ENCODE assay signal across 8 mouse cellular contexts in genomic region chr11:116130488-116131205, GRCm38 (mm10). TPM values are rescaled to one million over a fixed set of nuclear protein-coding genes. Genes with fewer than 3 reads are reported as not detected.
DNase-seq lines count a peak whose midpoint lies in the region; ATAC-seq and TF ChIP-seq lines count a peak whose summit lies in the region.

Gene Trim65 (minus strand): TSS chr11:116131128.

- H3K79me3 ChIP-seq in C2C12 (ENCODE audit: low read depth) = peaks cover under 1% of the 10 kb centered on the region

- H3K4me3 ChIP-seq in C2C12 (ENCODE audit: insufficient read depth, poor library complexity, severe bottlenecking) = peak within 1 kb of the TSS; percentile 45
- peak within 1 kb of the TSS; percentile 71 for H3K4me3 ChIP-seq in erythroblast, embryonic 14.5 days (replicated peaks)
- H3K4me3 ChIP-seq in heart, embryonic 12.5 days = peak within 1 kb of the TSS; percentile 66
- H3K4me3 ChIP-seq in kidney, postnatal 0 days (replicated peaks; ENCODE audit: low read depth, low read length) = peak within 1 kb of the TSS; percentile 47
- peak within 1 kb of the TSS; percentile 83 for H3K4me3 ChIP-seq in liver, adult 2 months (ENCODE audit: insufficient read depth, low read depth, low read length)

- peak within 1 kb of the TSS; percentile 92 for H3K27ac ChIP-seq in heart, embryonic 12.5 days (ENCODE audit: poor library complexity, severe bottlenecking)
- H3K27ac ChIP-seq in kidney, postnatal 0 days = peak within 1 kb of the TSS; percentile 91
- peak within 1 kb of the TSS; percentile 85 for H3K27ac ChIP-seq in liver, adult 2 months (replicated peaks; ENCODE audit: insufficient read depth, low read depth, low read length)

- peaks cover 57% of the 10 kb centered on the region for H3K4me1 ChIP-seq in erythroblast, embryonic 14.5 days (ENCODE audit: control insufficient read depth)
- H3K4me1 ChIP-seq in heart, embryonic 12.5 days (replicated peaks) = peaks cover 35% of the 10 kb centered on the region
- peaks cover 11% of the 10 kb centered on the region for H3K4me1 ChIP-seq in kidney, postnatal 0 days (replicated peaks; ENCODE audit: insufficient read depth, low read length)
- peaks cover 37% of the 10 kb centered on the region for H3K4me1 ChIP-seq in liver, adult 2 months (ENCODE audit: control insufficient read depth, insufficient read depth, low read length)

- peak; percentile 86 for ATAC-seq in heart, embryonic 12.5 days (ENCODE audit: insufficient number of reproducible peaks, low FRiP score)
- peak; percentile 80 for ATAC-seq in kidney, postnatal 0 days (replicated peaks; ENCODE audit: low FRiP score, low read depth)
- peak; percentile 84 for ATAC-seq in monocyte, adult 5-6 weeks (replicated peaks; ENCODE audit: insufficient number of reproducible peaks, low FRiP score, low TSS enrichment, poor library complexity, severe bottlenecking)

- peak within 1 kb of the TSS; percentile 86 for H3K9ac ChIP-seq in heart, embryonic 12.5 days
- peak within 1 kb of the TSS; percentile 59 for H3K9ac ChIP-seq in kidney, postnatal 0 days (ENCODE audit: low read depth, low read length)
- peak within 1 kb of the TSS; percentile 87 for H3K9ac ChIP-seq in liver, adult 2 months (ENCODE audit: low read depth, low read length)

- H3K27me3 ChIP-seq in C2C12 (ENCODE audit: control insufficient read depth, insufficient read depth, insufficient read length) = no peaks in the 10 kb centered on the region
- peaks cover 14% of the 10 kb centered on the region for H3K27me3 ChIP-seq in erythroblast, embryonic 14.5 days (ENCODE audit: control insufficient read depth)
- H3K27me3 ChIP-seq in heart, embryonic 12.5 days (replicated peaks) = no peaks in the 10 kb centered on the region
- H3K27me3 ChIP-seq in kidney, postnatal 0 days (ENCODE audit: insufficient read depth, low read length) = no peaks in the 10 kb centered on the region
- H3K27me3 ChIP-seq in liver, adult 2 months (ENCODE audit: control insufficient read depth, insufficient read depth, low read length) = no peaks in the 10 kb centered on the region

- peaks cover 24% of the 10 kb centered on the region for H3K79me2 ChIP-seq in C2C12 (ENCODE audit: control insufficient read depth, insufficient read depth)
- H3K79me2 ChIP-seq in liver, adult 2 months (ENCODE audit: control insufficient read depth, insufficient read depth, low read length) = peaks cover 8% of the 10 kb centered on the region; the same call in 1 of the 2 replicates

- H3ac ChIP-seq in C2C12 (ENCODE audit: control insufficient read depth, insufficient read length, low read depth) = peak within 1 kb of the TSS; percentile 75

- no peaks in the 10 kb centered on the region; the same call in 1 of the 2 replicates for H3K9me3 ChIP-seq in erythroblast, embryonic 14.5 days (ENCODE audit: control insufficient read depth, low read length)
- peaks cover under 1% of the 10 kb centered on the region; the same call in 1 of the 2 replicates for H3K9me3 ChIP-seq in heart, embryonic 12.5 days (replicated peaks)
- H3K9me3 ChIP-seq in kidney, postnatal 0 days (replicated peaks; ENCODE audit: low read length) = no peaks in the 10 kb centered on the region

- peak; percentile 50; the same call in 1 of the 2 replicates for TF ChIP-seq POLR2A in brain, embryonic 14.5 days (IDR thresholded peaks at IDR 0.05; ENCODE audit: borderline replicate concordance, extremely low read depth, insufficient read depth, insufficient read length, poor library complexity, severe bottlenecking)
- 0 out of 2 replicates have a peak, but pooled peaks have one; percentile 10 for TF ChIP-seq POLR2A in liver, adult 2 months (IDR thresholded peaks at IDR 0.05; ENCODE audit: extremely low read depth, insufficient read depth, low read length)

- DNase-seq in brain, embryonic 14.5 days (ENCODE audit: low read depth) = peak; percentile 95
- DNase-seq in kidney, postnatal 0 days (ENCODE audit: low spot score) = peak; percentile 95
- DNase-seq in liver, adult 2 months (ENCODE audit: extremely low read depth, low read depth, low spot score) = peak; percentile 81
- DNase-seq in spleen, postnatal 36 days (ENCODE audit: low spot score in 2 of 2) = peak; percentile 91

- peak within 1 kb of the TSS; percentile 69 for H3K4me2 ChIP-seq in heart, embryonic 12.5 days
- peak within 1 kb of the TSS; percentile 72 for H3K4me2 ChIP-seq in kidney, postnatal 0 days (ENCODE audit: low read length)

- peak; percentile 100 for TF ChIP-seq CTCF in C2C12 (IDR thresholded peaks at IDR 0.05; ENCODE audit: control insufficient read depth, insufficient read depth, insufficient read length)
- TF ChIP-seq CTCF in brain, embryonic 14.5 days (IDR thresholded peaks at IDR 0.05; ENCODE audit: borderline replicate concordance, extremely low read depth, insufficient read depth, insufficient read length) = peak; percentile 71
- peak; percentile 99 for TF ChIP-seq CTCF in kidney, postnatal 0 days (IDR thresholded peaks at IDR 0.05; ENCODE audit: low read depth)
- peak; percentile 91 for TF ChIP-seq CTCF in liver, adult 2 months (IDR thresholded peaks at IDR 0.05; ENCODE audit: low read depth, low read length)

- under 1% methylated on average over 69 of the region's 69 CpGs for WGBS in heart, embryonic 12.5 days
- under 1% methylated on average over 68 of the region's 69 CpGs for WGBS in kidney, postnatal 0 days
- 1% methylated on average over 69 of the region's 69 CpGs for WGBS in liver, adult 2 months

- peaks cover 51% of the 10 kb centered on the region for H3K36me3 ChIP-seq in C2C12 (ENCODE audit: control insufficient read depth, insufficient read depth)
- peaks cover 49% of the 10 kb centered on the region for H3K36me3 ChIP-seq in erythroblast, embryonic 14.5 days (ENCODE audit: control insufficient read depth)
- peaks cover 49% of the 10 kb centered on the region for H3K36me3 ChIP-seq in heart, embryonic 12.5 days
- peaks cover 10% of the 10 kb centered on the region; the same call in 1 of the 2 replicates for H3K36me3 ChIP-seq in kidney, postnatal 0 days (ENCODE audit: insufficient read depth, low read length)
- H3K36me3 ChIP-seq in liver, adult 2 months (ENCODE audit: control insufficient read depth, insufficient read depth, low read length) = peaks cover 3% of the 10 kb centered on the region; the same call in 1 of the 2 replicates

TF ChIP-seq in C2C12, 6 proteins besides CTCF, POLR2A, EP300 and RAD21:
- TF ChIP-seq USF1 (IDR thresholded peaks at IDR 0.05; ENCODE audit: low read depth) = no peak
- no peak for TF ChIP-seq CEBPB (IDR thresholded peaks at IDR 0.05; ENCODE audit: low read depth)
- no peak for TF ChIP-seq MYOD1 (IDR thresholded peaks at IDR 0.05; ENCODE audit: control insufficient read depth, insufficient read length, low read depth)
- peak; percentile 99 for TF ChIP-seq MAX (IDR thresholded peaks at IDR 0.05)

RNA-seq across cellular contexts. Expression of gene Trim65, which starts in this region (rescaled TPM):
- polyA plus RNA-seq in C2C12 (2012; fragmentation: generic; extraction: Trizol) = 2.7 TPM
- polyA plus RNA-seq in brain, embryonic 14.5 days (2012; rRNA removed) = 2.2 and 3.4 TPM in 2 replicates
- 0.04 and 0.08 TPM in 2 replicates for polyA plus RNA-seq in erythroblast, embryonic 14.5 days (2012)
- 4.7 and 4.9 TPM in 2 replicates for polyA plus RNA-seq in heart, embryonic 12.5 days (2016; fragmentation: Nextera tagmentation; extraction: Ambion mirVana)
- polyA plus RNA-seq in kidney, postnatal 0 days (2015; fragmentation: Nextera tagmentation; extraction: Ambion mirVana) = 3.1 and 3.3 TPM in 2 replicates
- 3.9 and 5.8 TPM in 2 replicates for total RNA-seq in liver, adult 2 months (2014; rRNA removed)
- 7.7 and 8.3 TPM in 2 replicates for polyA plus RNA-seq in liver, adult 2 months (2012; rRNA removed)
- total RNA-seq in monocyte, adult 5-6 weeks (2017) = 13.9 to 23.1 TPM (median 20.1 TPM) in 3 replicates

Comparison
In these comparisons a context has a peak if more than half of its experiments do, and no peak if none do; other contexts are left out.
1. Peak in every context shown above with its lines: DNase-seq, ATAC-seq, H3K4me3 ChIP-seq and H3K27ac ChIP-seq.